Mouse (Mus musculus): Measurements from ENCODE around the gene Pla2g5. TPM values are rescaled to one million over a fixed set of nuclear protein-coding genes. Genes with fewer than 3 reads are reported as not detected.

Gene Pla2g5
- polyA plus RNA-seq, 1 experiment = 43.7 TPM

- no peak within 1 kb of the TSS for H3K4me3 ChIP-seq (ENCODE audit: extremely low read depth, insufficient read depth, insufficient read length)
- H3K36me3 ChIP-seq (ENCODE audit: control insufficient read depth, insufficient read depth, low read length) = no peaks in the 10 kb centered on the region
- TF ChIP-seq POLR2A (IDR thresholded peaks at IDR 0.05; ENCODE audit: low read depth, low read length) (no peak), CTCF (IDR thresholded peaks at IDR 0.05; ENCODE audit: extremely low read depth, insufficient read depth, insufficient read length, insufficient replicate concordance) (no peak)
- no peak for DNase-seq (ENCODE audit: low read depth in 1 of 2, low spot score in 2 of 2)
- WGBS = 50% methylated on average over 6 of the region's 6 CpGs
- H3K27ac ChIP-seq (ENCODE audit: insufficient read depth, low read length) = no peak within 1 kb of the TSS
- H3K27me3 ChIP-seq (ENCODE audit: control insufficient read depth, insufficient read depth, low read length) = no peaks in the 10 kb centered on the region
- no peaks in the 10 kb centered on the region for H3K4me1 ChIP-seq (ENCODE audit: control insufficient read depth, insufficient read depth, insufficient read length)
These were observed 87.8 kb downstream of the Pla2g5 start, which contains the start of gene Pla2g2d for GRCm38 (mm10) chr4:138775435-138775834. Gene Pla2g2d (plus strand): TSS chr4:138775735.

- TF ChIP-seq CTCF (IDR thresholded peaks at IDR 0.05; ENCODE audit: extremely low read depth, insufficient read depth, insufficient read length, insufficient replicate concordance) = no peak
- no peak for TF ChIP-seq POLR2A (IDR thresholded peaks at IDR 0.05; ENCODE audit: low read depth, low read length)
These were observed 90.9 kb downstream of the Pla2g5 start for GRCm38 (mm10) chr4:138772386-138772785.

GRCm38 (mm10) chr4:138771970-138772369 lies 91.3 kb downstream of the Pla2g5 start:
- no peak for TF ChIP-seq POLR2A (IDR thresholded peaks at IDR 0.05; ENCODE audit: low read depth, low read length)
- no peak for TF ChIP-seq CTCF (IDR thresholded peaks at IDR 0.05; ENCODE audit: extremely low read depth, insufficient read depth, insufficient read length, insufficient replicate concordance)
- H3K27me3 ChIP-seq (ENCODE audit: control insufficient read depth, insufficient read depth, low read length) = no peaks in the 10 kb centered on the region
- H3K27ac ChIP-seq (ENCODE audit: insufficient read depth, low read length) = no peak overlapping the region
- H3K4me3 ChIP-seq (ENCODE audit: extremely low read depth, insufficient read depth, insufficient read length) = no peak overlapping the region
- no peak for DNase-seq (ENCODE audit: low read depth in 1 of 2, low spot score in 2 of 2)
- 85% methylated on average over 10 of the region's 10 CpGs for WGBS
- no peaks in the 10 kb centered on the region for H3K4me1 ChIP-seq (ENCODE audit: control insufficient read depth, insufficient read depth, insufficient read length)
- H3K36me3 ChIP-seq (ENCODE audit: control insufficient read depth, insufficient read depth, low read length) = no peaks in the 10 kb centered on the region

More at GRCm38 (mm10) chr4:138772386-138772785, 90.9 kb downstream of the Pla2g5 start:
- Histone ChIP-seq H3K36me3 (ENCODE audit: control insufficient read depth, insufficient read depth, low read length) (no peaks in the 10 kb centered on the region), H3K4me1 (ENCODE audit: control insufficient read depth, insufficient read depth, insufficient read length) (no peaks in the 10 kb centered on the region), H3K27me3 (ENCODE audit: control insufficient read depth, insufficient read depth, low read length) (no peaks in the 10 kb centered on the region), H3K27ac (ENCODE audit: insufficient read depth, low read length) (no peak overlapping the region), H3K4me3 (ENCODE audit: extremely low read depth, insufficient read depth, insufficient read length) (no peak overlapping the region)
- WGBS = 77% methylated on average over 5 of the region's 5 CpGs
- no peak for DNase-seq (ENCODE audit: low read depth in 1 of 2, low spot score in 2 of 2)

GRCm38 (mm10) chr4:138762266-138762665 lies 101.0 kb downstream of the Pla2g5 start:
- H3K36me3 ChIP-seq (ENCODE audit: control insufficient read depth, insufficient read depth, low read length) = no peaks in the 10 kb centered on the region
- no peak overlapping the region for H3K27ac ChIP-seq (ENCODE audit: insufficient read depth, low read length)
- no peak overlapping the region for H3K4me3 ChIP-seq (ENCODE audit: extremely low read depth, insufficient read depth, insufficient read length)
- no peak for TF ChIP-seq CTCF (IDR thresholded peaks at IDR 0.05; ENCODE audit: extremely low read depth, insufficient read depth, insufficient read length, insufficient replicate concordance)
- TF ChIP-seq POLR2A (IDR thresholded peaks at IDR 0.05; ENCODE audit: low read depth, low read length) = no peak
- DNase-seq (ENCODE audit: low read depth in 1 of 2, low spot score in 2 of 2) = no peak
- WGBS = 68% methylated on average over 9 of the region's 9 CpGs
- no peaks in the 10 kb centered on the region for H3K4me1 ChIP-seq (ENCODE audit: control insufficient read depth, insufficient read depth, insufficient read length)
- no peaks in the 10 kb centered on the region for H3K27me3 ChIP-seq (ENCODE audit: control insufficient read depth, insufficient read depth, low read length)

- no peaks in the 10 kb centered on the region for H3K27me3 ChIP-seq (ENCODE audit: control insufficient read depth, insufficient read depth, low read length)
These were observed 105.9 kb downstream of the Pla2g5 start, which contains the start of gene Pla2g2f for GRCm38 (mm10) chr4:138757416-138757815. Gene Pla2g2f (minus strand): TSS chr4:138757626.

GRCm38 (mm10) chr4:138755983-138756382 lies 107.3 kb downstream of the Pla2g5 start:
- DNase-seq (ENCODE audit: low read depth in 1 of 2, low spot score in 2 of 2) = no peak
- no peaks in the 10 kb centered on the region for H3K36me3 ChIP-seq (ENCODE audit: control insufficient read depth, insufficient read depth, low read length)
- no peaks in the 10 kb centered on the region for H3K4me1 ChIP-seq (ENCODE audit: control insufficient read depth, insufficient read depth, insufficient read length)
- no peak overlapping the region for H3K4me3 ChIP-seq (ENCODE audit: extremely low read depth, insufficient read depth, insufficient read length)
- WGBS = 81% methylated on average over 11 of the region's 11 CpGs
- no peak overlapping the region for H3K27ac ChIP-seq (ENCODE audit: insufficient read depth, low read length)
- no peaks in the 10 kb centered on the region for H3K27me3 ChIP-seq (ENCODE audit: control insufficient read depth, insufficient read depth, low read length)
- TF ChIP-seq POLR2A (IDR thresholded peaks at IDR 0.05; ENCODE audit: low read depth, low read length) = no peak
- TF ChIP-seq CTCF (IDR thresholded peaks at IDR 0.05; ENCODE audit: extremely low read depth, insufficient read depth, insufficient read length, insufficient replicate concordance) = no peak

More at GRCm38 (mm10) chr4:138757416-138757815, 105.9 kb downstream of the Pla2g5 start, which contains the start of gene Pla2g2f:
- H3K4me3 ChIP-seq (ENCODE audit: extremely low read depth, insufficient read depth, insufficient read length) = no peak within 1 kb of the TSS
- H3K36me3 ChIP-seq (ENCODE audit: control insufficient read depth, insufficient read depth, low read length) = no peaks in the 10 kb centered on the region
- no peak for TF ChIP-seq CTCF (IDR thresholded peaks at IDR 0.05; ENCODE audit: extremely low read depth, insufficient read depth, insufficient read length, insufficient replicate concordance)
- no peak for TF ChIP-seq POLR2A (IDR thresholded peaks at IDR 0.05; ENCODE audit: low read depth, low read length)
- DNase-seq (ENCODE audit: low read depth in 1 of 2, low spot score in 2 of 2) = no peak
- no peaks in the 10 kb centered on the region for H3K4me1 ChIP-seq (ENCODE audit: control insufficient read depth, insufficient read depth, insufficient read length)
- 90% methylated on average over 8 of the region's 8 CpGs for WGBS
- H3K27ac ChIP-seq (ENCODE audit: insufficient read depth, low read length) = no peak within 1 kb of the TSS

GRCm38 (mm10) chr4:138755439-138755838 lies 107.8 kb downstream of the Pla2g5 start:
- DNase-seq (ENCODE audit: low read depth in 1 of 2, low spot score in 2 of 2) = no peak
- no peaks in the 10 kb centered on the region for H3K36me3 ChIP-seq (ENCODE audit: control insufficient read depth, insufficient read depth, low read length)
- TF ChIP-seq CTCF (IDR thresholded peaks at IDR 0.05; ENCODE audit: extremely low read depth, insufficient read depth, insufficient read length, insufficient replicate concordance) (no peak), POLR2A (IDR thresholded peaks at IDR 0.05; ENCODE audit: low read depth, low read length) (no peak)
- H3K4me1 ChIP-seq (ENCODE audit: control insufficient read depth, insufficient read depth, insufficient read length) = no peaks in the 10 kb centered on the region
- WGBS = 83% methylated on average over 4 of the region's 4 CpGs
- no peak overlapping the region for H3K27ac ChIP-seq (ENCODE audit: insufficient read depth, low read length)
- H3K4me3 ChIP-seq (ENCODE audit: extremely low read depth, insufficient read depth, insufficient read length) = no peak overlapping the region
- H3K27me3 ChIP-seq (ENCODE audit: control insufficient read depth, insufficient read depth, low read length) = no peaks in the 10 kb centered on the region
